In the genomic region with DNA sequence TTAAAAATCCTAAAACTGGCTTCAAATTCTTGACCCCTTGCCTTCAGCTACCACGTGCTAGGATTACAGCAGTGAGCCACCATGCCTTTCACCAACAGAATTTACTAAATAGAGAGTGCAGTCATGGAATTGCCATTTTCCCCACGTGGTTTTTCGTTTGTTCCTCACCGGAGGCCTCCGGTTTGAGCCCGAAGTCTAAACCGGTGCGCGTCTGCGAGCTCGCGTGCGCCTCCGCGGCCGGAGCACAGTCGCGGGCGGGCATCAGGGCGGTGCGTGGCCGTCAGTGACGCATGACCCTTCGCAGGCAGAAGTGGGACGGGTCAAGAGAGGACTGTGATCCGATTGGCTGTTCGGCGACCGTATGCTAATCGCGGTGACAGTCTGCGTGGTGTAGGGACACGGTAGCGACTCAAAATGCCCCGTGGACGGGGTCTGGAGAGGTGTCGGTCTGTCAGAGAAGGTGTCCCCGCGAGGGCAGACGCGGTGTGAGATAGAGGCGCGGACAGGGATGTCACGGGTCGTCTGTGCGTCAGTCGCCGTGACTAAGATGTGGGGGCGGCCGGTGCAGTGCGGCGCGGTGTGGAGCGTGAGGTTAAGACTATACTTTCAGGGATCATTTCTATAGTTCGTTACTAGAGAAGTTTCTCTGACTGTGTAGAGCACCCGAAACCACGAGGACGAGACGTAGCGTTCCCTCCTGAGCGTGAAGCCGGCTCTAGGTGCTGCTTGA, we compare ENCODE assay signal across 8 mouse cellular contexts. TPM values are rescaled to one million over a fixed set of nuclear protein-coding genes. Genes with fewer than 3 reads are reported as not detected.
A peak's percentile ranks its signal among the peaks of the same experiment; 100 is the strongest.
DNase-seq lines count a peak whose midpoint lies in the region; ATAC-seq and TF ChIP-seq lines count a peak whose summit lies in the region.
"Not testable (repeated sequence)": the region's sequence is repeated elsewhere in the genome, so short reads cannot be mapped to it uniquely, and the experiment has no call there.

No protein-coding gene starts in this region.

- peak overlapping the region; percentile 68 for H3K4me2 ChIP-seq in heart, embryonic 14.5 days (ENCODE audit: low read length)
- peak overlapping the region; percentile 67 for H3K4me2 ChIP-seq in liver, embryonic 12.5 days

- WGBS in forebrain, embryonic 10.5 days, result under 1% methylated on average over 33 of the region's 62 CpGs
- 1% methylated on average over 29 of the region's 62 CpGs for WGBS in heart, embryonic 14.5 days
- WGBS in liver, embryonic 12.5 days (ENCODE audit: insufficient replicate concordance), result under 1% methylated on average over 32 of the region's 62 CpGs

- TF ChIP-seq CTCF in C2C12 (IDR thresholded peaks at IDR 0.05; ENCODE audit: control insufficient read depth, insufficient read depth, insufficient read length); brain, embryonic 14.5 days (IDR thresholded peaks at IDR 0.05; ENCODE audit: borderline replicate concordance, extremely low read depth, insufficient read depth, insufficient read length): not testable (repeated sequence)

- peaks cover 30% of the 10 kb centered on the region for H3K4me1 ChIP-seq in forebrain, embryonic 10.5 days
- H3K4me1 ChIP-seq in heart, embryonic 14.5 days (ENCODE audit: control insufficient read depth in 2 of 2, insufficient read depth in 2 of 2, low read length in 2 of 2), result not testable (repeated sequence)
- H3K4me1 ChIP-seq in liver, embryonic 12.5 days, result peaks cover 28% of the 10 kb centered on the region

- TF ChIP-seq POLR2A in brain, embryonic 14.5 days (IDR thresholded peaks at IDR 0.05; ENCODE audit: borderline replicate concordance, extremely low read depth, insufficient read depth, insufficient read length, poor library complexity, severe bottlenecking), result not testable (repeated sequence)

- H3K79me2 ChIP-seq in C2C12 (ENCODE audit: control insufficient read depth, insufficient read depth), result not testable (repeated sequence)

- H3K4me3 ChIP-seq in C2C12 (ENCODE audit: insufficient read depth, poor library complexity, severe bottlenecking), result not testable (repeated sequence)
- H3K4me3 ChIP-seq in forebrain, embryonic 10.5 days, result peak overlapping the region; percentile 45
- H3K4me3 ChIP-seq in heart, embryonic 14.5 days (ENCODE audit: control insufficient read depth in 1 of 2, insufficient read depth in 1 of 2, low read depth in 1 of 2, low read length in 2 of 2), result peak overlapping the region; percentile 28 to 46; a peak in 3 of 4 replicates
- H3K4me3 ChIP-seq in liver, embryonic 12.5 days, result peak overlapping the region; percentile 37

- H3K27ac ChIP-seq in forebrain, embryonic 10.5 days, result peak overlapping the region; percentile 82
- peak overlapping the region in 1 of 2 experiments; percentile 79; a peak in 2 of 4 replicates for H3K27ac ChIP-seq in heart, embryonic 14.5 days (replicated peaks in 1 of 2; ENCODE audit: control insufficient read depth in 1 of 2, insufficient read depth in 1 of 2, low read depth in 2 of 2, low read length in 2 of 2)
- H3K27ac ChIP-seq in liver, embryonic 12.5 days, result peak overlapping the region; percentile 71

- not testable (repeated sequence) for H3K9me3 ChIP-seq in forebrain, embryonic 10.5 days; heart, embryonic 14.5 days (ENCODE audit: control insufficient read depth, low read length); liver, embryonic 12.5 days (replicated peaks)

- peak; percentile 89 for DNase-seq in brain, embryonic 14.5 days (ENCODE audit: low read depth)
- DNase-seq in forebrain, embryonic 10.5 days (ENCODE audit: extremely low spot score, low spot score), result peak; percentile 70
- DNase-seq in kidney, postnatal 10 days, result peak; percentile 82
- DNase-seq in naive thymus-derived CD4-positive, alpha-beta T cell, adult 2 months (ENCODE audit: low read depth), result peak; percentile 84
- DNase-seq in splenic B cell, adult 2 months (ENCODE audit: low read depth, low spot score), result peak; percentile 90

- not testable (repeated sequence) for H3ac ChIP-seq in C2C12 (ENCODE audit: control insufficient read depth, insufficient read length, low read depth)

- not testable (repeated sequence) for H3K36me3 ChIP-seq in C2C12 (ENCODE audit: control insufficient read depth, insufficient read depth); forebrain, embryonic 10.5 days (replicated peaks); heart, embryonic 14.5 days (ENCODE audit: control insufficient read depth, insufficient read depth, low read length); liver, embryonic 12.5 days; splenic B cell, adult 2 months (ENCODE audit: control insufficient read depth, insufficient read depth, low read length, poor library complexity, severe bottlenecking)

- H3K79me3 ChIP-seq in C2C12 (ENCODE audit: low read depth), result not testable (repeated sequence)

- peak; percentile 99 for ATAC-seq in heart, embryonic 14.5 days (ENCODE audit: insufficient number of reproducible peaks, insufficient read depth, low FRiP score, low read depth)
- peak; percentile 92 for ATAC-seq in liver, embryonic 12.5 days

- not testable (repeated sequence) for H3K27me3 ChIP-seq in C2C12 (ENCODE audit: control insufficient read depth, insufficient read depth, insufficient read length); heart, embryonic 14.5 days (ENCODE audit: control insufficient read depth, insufficient read depth, low read length); liver, embryonic 12.5 days (replicated peaks); splenic B cell, adult 2 months (ENCODE audit: control insufficient read depth, insufficient read depth, low read length, poor library complexity, severe bottlenecking)
- peaks cover 13% of the 10 kb centered on the region for H3K27me3 ChIP-seq in forebrain, embryonic 10.5 days (ENCODE audit: poor library complexity, severe bottlenecking)

- H3K9ac ChIP-seq in heart, embryonic 14.5 days (ENCODE audit: low read length), result peak overlapping the region; percentile 68
- H3K9ac ChIP-seq in liver, embryonic 12.5 days, result peak overlapping the region; percentile 61

TF ChIP-seq in C2C12, 6 proteins besides CTCF, POLR2A, EP300 and RAD21:
- peak; percentile 94 for TF ChIP-seq MAX (IDR thresholded peaks at IDR 0.05)

RNA-seq across cellular contexts. Expression of a gene that starts 37.9 kb away (rescaled TPM):
- not detected for polyA plus RNA-seq in C2C12 (2012; fragmentation: generic; extraction: Trizol)
- polyA plus RNA-seq in brain, embryonic 14.5 days (2012; rRNA removed), result 0.32 and 1.1 TPM in 2 replicates
- not detected in 2 replicates for polyA plus RNA-seq in forebrain, embryonic 10.5 days (2016; fragmentation: Nextera tagmentation; extraction: Ambion mirVana)
- polyA plus RNA-seq in heart, embryonic 14.5 days (2014; fragmentation: Nextera tagmentation; extraction: Ambion mirVana), result 0.28 and 0.38 TPM in 2 replicates
- polyA plus RNA-seq in liver, embryonic 12.5 days (2016; fragmentation: Nextera tagmentation; extraction: Ambion mirVana), result not detected in 2 replicates

RNA-seq across cellular contexts. Expression of a gene that starts 38.1 kb away (rescaled TPM):
- 4.0 TPM for polyA plus RNA-seq in C2C12 (2012; fragmentation: generic; extraction: Trizol)
- 5.9 and 7.6 TPM in 2 replicates for polyA plus RNA-seq in brain, embryonic 14.5 days (2012; rRNA removed)
- 13.3 and 15.1 TPM in 2 replicates for polyA plus RNA-seq in forebrain, embryonic 10.5 days (2016; fragmentation: Nextera tagmentation; extraction: Ambion mirVana)
- 10.0 and 11.7 TPM in 2 replicates for polyA plus RNA-seq in heart, embryonic 14.5 days (2014; fragmentation: Nextera tagmentation; extraction: Ambion mirVana)
- 5.0 and 5.9 TPM in 2 replicates for polyA plus RNA-seq in liver, embryonic 12.5 days (2016; fragmentation: Nextera tagmentation; extraction: Ambion mirVana)
